ENCODE assay signal across 34 mouse cellular contexts in the genomic region with DNA sequence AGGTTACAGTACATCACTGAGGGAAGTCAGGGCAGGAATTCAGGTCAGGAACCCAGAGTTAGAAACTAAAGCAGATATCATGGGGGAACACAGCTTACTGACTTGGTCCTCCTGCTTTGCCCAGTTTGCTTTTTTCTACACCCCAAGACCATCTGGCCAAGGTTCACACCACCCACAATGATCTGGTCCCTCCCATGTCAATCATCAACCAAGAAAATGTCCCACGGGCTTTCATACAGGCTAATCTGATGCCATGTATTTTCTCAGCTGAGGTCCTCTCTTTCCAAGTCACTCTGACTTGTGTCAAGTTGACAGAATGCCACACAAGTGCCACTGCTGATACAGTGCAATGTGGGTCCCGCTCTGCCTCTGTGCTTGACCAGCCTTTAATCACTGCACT. TPM values are rescaled to one million over a fixed set of nuclear protein-coding genes. Genes with fewer than 3 reads are reported as not detected.
"Had no signal": no experiment of that assay in that cellular context is flagged by ENCODE, and none has a peak within 500 bp of the region (broad histone marks: within the 10 kb centered on the region; RNA-seq: fewer than 3 reads in every experiment).

No protein-coding gene starts in this region.

- H3K9me3 ChIP-seq: heart, embryonic 12.5 days; heart, embryonic 13.5 days; heart, embryonic 15.5 days; hindbrain, embryonic 10.5 days; hindbrain, embryonic 12.5 days; hindbrain, embryonic 13.5 days; hindbrain, embryonic 15.5 days; intestine, embryonic 15.5 days had no signal

- H3K27ac ChIP-seq: heart, adult 2 months; heart, embryonic 13.5 days; heart, embryonic 15.5 days; hindbrain, embryonic 10.5 days; hindbrain, embryonic 12.5 days; hindbrain, embryonic 13.5 days; hindbrain, embryonic 14.5 days; hindbrain, embryonic 15.5 days; hindbrain, postnatal 0 days; intestine, embryonic 15.5 days; kidney, postnatal 0 days; layer of hippocampus, adult 2 months; left cerebral cortex, adult 2 months had no signal

- H3K4me1 ChIP-seq: heart, embryonic 15.5 days; hindbrain, embryonic 10.5 days; hindbrain, embryonic 12.5 days; hindbrain, embryonic 13.5 days; hindbrain, embryonic 15.5 days; intestine, embryonic 15.5 days had no signal

- H3K4me2 ChIP-seq: heart, embryonic 11.5 days; heart, embryonic 12.5 days; heart, embryonic 13.5 days; heart, embryonic 15.5 days; hindbrain, embryonic 12.5 days; hindbrain, embryonic 13.5 days; hindbrain, embryonic 14.5 days; hindbrain, embryonic 15.5 days; intestine, embryonic 15.5 days had no signal

- DNase-seq: heart, adult 2 months; heart, postnatal 10 days; heart, postnatal 14 days; heart, postnatal 36 days; heart, postnatal 4 days; kidney, adult 11 months; kidney, postnatal 10 days; kidney, postnatal 14 days; kidney, postnatal 25 days had no signal

- H3K36me3 ChIP-seq: heart, embryonic 12.5 days; heart, embryonic 13.5 days; heart, embryonic 15.5 days; hindbrain, embryonic 10.5 days; hindbrain, embryonic 12.5 days; hindbrain, embryonic 13.5 days; hindbrain, embryonic 15.5 days; intestine, embryonic 15.5 days had no signal

- H3K4me3 ChIP-seq: heart, adult 2 months; heart, embryonic 12.5 days; heart, embryonic 13.5 days; heart, embryonic 15.5 days; hindbrain, embryonic 10.5 days; hindbrain, embryonic 12.5 days; hindbrain, embryonic 13.5 days; hindbrain, embryonic 15.5 days; intestine, embryonic 15.5 days; layer of hippocampus, adult 2 months; left cerebral cortex, adult 2 months had no signal

- ATAC-seq: hindbrain, embryonic 16.5 days; hindbrain, postnatal 0 days; inflammation-experienced regulatory T-cells, adult 6 months; intestine, embryonic 15.5 days; intestine, embryonic 16.5 days; intestine, postnatal 0 days had no signal

- H3K27me3 ChIP-seq: heart, embryonic 13.5 days; heart, embryonic 15.5 days; hindbrain, embryonic 12.5 days; hindbrain, embryonic 13.5 days; hindbrain, embryonic 15.5 days; intestine, embryonic 15.5 days had no signal

- H3K9ac ChIP-seq: heart, embryonic 12.5 days; heart, embryonic 13.5 days; heart, embryonic 15.5 days; hindbrain, embryonic 12.5 days; hindbrain, embryonic 13.5 days; hindbrain, embryonic 14.5 days; hindbrain, embryonic 15.5 days; intestine, embryonic 15.5 days had no signal

RNA-seq across cellular contexts. Expression of gene Pmp22, which starts 24.8 kb away (rescaled TPM):
- polyA plus RNA-seq: inflammation-experienced regulatory T-cells, adult 6 months had no signal

RNA-seq across cellular contexts. Expression of gene Tekt3, which starts 42.6 kb away (rescaled TPM):
- polyA plus RNA-seq: heart, adult 2 months; heart, embryonic 11.5 days; heart, embryonic 12.5 days; heart, embryonic 13.5 days; heart, embryonic 14.5 days; heart, embryonic 15.5 days; heart, embryonic 16.5 days; heart, postnatal 0 days; hindbrain, embryonic 10.5 days; hindbrain, embryonic 12.5 days; hindbrain, embryonic 13.5 days; hindbrain, embryonic 15.5 days; hindbrain, embryonic 16.5 days; hindbrain, postnatal 0 days; inflammation-experienced regulatory T-cells, adult 6 months; intestine, embryonic 14.5 days; intestine, embryonic 16.5 days; intestine, postnatal 0 days; kidney, embryonic 14.5 days; kidney, embryonic 16.5 days; kidney, postnatal 0 days; large intestine, adult 2 months had no signal
